Mouse (Mus musculus): ENCODE measurements at regions not wholly inside any gene's neighbourhood (a gene's known extent, or its start where the extent isn't known, plus 50 kb on each side); places are given as distances from the start of the nearest gene placed in this dataset.

- no peak for DNase-seq (ENCODE audit: low read depth, low spot score)
- H3K27ac ChIP-seq (ENCODE audit: control insufficient read depth, low read depth, low read length): no peak overlapping the region
- TF ChIP-seq RAD21 (IDR thresholded peaks at IDR 0.05; ENCODE audit: low read depth, low read length) (no peak), ETS1 (IDR thresholded peaks at IDR 0.05; ENCODE audit: low read depth, low read length) (no peak), CHD1 (IDR thresholded peaks at IDR 0.05; ENCODE audit: low read depth, low read length) (no peak), ZNF384 (IDR thresholded peaks at IDR 0.05; ENCODE audit: low read depth, low read length) (no peak), POLR2AphosphoS2 (IDR thresholded peaks at IDR 0.05; ENCODE audit: low read length) (no peak), NELFE (IDR thresholded peaks at IDR 0.05; ENCODE audit: low read depth, low read length) (no peak), UBTF (IDR thresholded peaks at IDR 0.05; ENCODE audit: borderline replicate concordance, insufficient read depth, low read depth, low read length) (no peak), JUND (IDR thresholded peaks at IDR 0.05; ENCODE audit: low read depth, low read length) (no peak), TCF12 (IDR thresholded peaks at IDR 0.05; ENCODE audit: low read depth, low read length) (no peak), CHD2 (IDR thresholded peaks at IDR 0.05; ENCODE audit: low read length) (no peak), TAL1 (IDR thresholded peaks at IDR 0.05; ENCODE audit: low read length) (no peak), USF2 (IDR thresholded peaks at IDR 0.05; ENCODE audit: borderline replicate concordance in 1 of 2, insufficient read depth in 1 of 2, low read depth in 1 of 2, low read length in 2 of 2) (no peak)
- no peaks in the 10 kb centered on the region for H3K79me2 ChIP-seq (ENCODE audit: control insufficient read depth, insufficient read depth, low read length, poor library complexity)
- H3K36me3 ChIP-seq (ENCODE audit: control insufficient read depth in 1 of 2, insufficient read depth in 2 of 2, low read length in 2 of 2): no peaks in the 10 kb centered on the region
- no peak overlapping the region for H3K9ac ChIP-seq (ENCODE audit: control insufficient read depth, low read depth, low read length, poor library complexity, severe bottlenecking)
- H3K9me3 ChIP-seq (replicated peaks; ENCODE audit: insufficient read depth, low read length): no peaks in the 10 kb centered on the region
- H3K27me3 ChIP-seq (ENCODE audit: control insufficient read depth in 1 of 2, insufficient read depth in 2 of 2, low read length in 2 of 2): no peaks in the 10 kb centered on the region
- no peak overlapping the region for H3K4me3 ChIP-seq (ENCODE audit: control insufficient read depth in 1 of 2, insufficient read depth in 1 of 2, low read depth in 2 of 2, low read length in 2 of 2)
- no peaks in the 10 kb centered on the region for H3K4me1 ChIP-seq (ENCODE audit: control insufficient read depth in 1 of 2, insufficient read depth in 2 of 2, low read length in 2 of 2)
Observed at GRCm38 (mm10) chr15:25546185-25546584, 76.1 kb upstream of the Myo10 start.

- TF ChIP-seq ZKSCAN1 (IDR thresholded peaks at IDR 0.05; ENCODE audit: low read depth, low read length) (no peak), ZC3H11A (IDR thresholded peaks at IDR 0.05; ENCODE audit: low read depth, low read length) (no peak), GATA1 (IDR thresholded peaks at IDR 0.05; ENCODE audit: low read depth, low read length) (no peak)
- H3K79me2 ChIP-seq (ENCODE audit: control insufficient read depth, insufficient read depth, low read length, poor library complexity): no peaks in the 10 kb centered on the region
- no peaks in the 10 kb centered on the region for H3K27me3 ChIP-seq (ENCODE audit: control insufficient read depth in 1 of 2, insufficient read depth in 2 of 2, low read length in 2 of 2)
- no peaks in the 10 kb centered on the region for H3K4me1 ChIP-seq (ENCODE audit: control insufficient read depth in 1 of 2, insufficient read depth in 2 of 2, low read length in 2 of 2)
- H3K9ac ChIP-seq (ENCODE audit: control insufficient read depth, low read depth, low read length, poor library complexity, severe bottlenecking): no peak overlapping the region
- H3K27ac ChIP-seq (ENCODE audit: control insufficient read depth, low read depth, low read length): no peak overlapping the region
- no peaks in the 10 kb centered on the region for H3K9me3 ChIP-seq (replicated peaks; ENCODE audit: insufficient read depth, low read length)
- no peaks in the 10 kb centered on the region for H3K36me3 ChIP-seq (ENCODE audit: control insufficient read depth in 1 of 2, insufficient read depth in 2 of 2, low read length in 2 of 2)
- DNase-seq (ENCODE audit: low read depth, low spot score): no peak
- no peak overlapping the region for H3K4me3 ChIP-seq (ENCODE audit: control insufficient read depth in 1 of 2, insufficient read depth in 1 of 2, low read depth in 2 of 2, low read length in 2 of 2)
Observed at GRCm38 (mm10) chr15:25550269-25551054, 71.9 kb upstream of the Myo10 start.
